Mouse (Mus musculus) spleen, adult 12 weeks (tissue): ENCODE data around the gene Hdgfl3.

Experiments used
- DNase-seq: peaks from one replicate; pipeline ENCODE4 v3.0.0; 2022; ENCODE audit warnings: low spot score

Gene Hdgfl3

GRCm38 (mm10) chr7:81934267-81934745 is at the start of gene Hdgfl3:
TSS of gene Hdgfl3 (minus strand) at chr7:81934473.
- no peak for DNase-seq

GRCm38 (mm10) chr7:81983651-81984050 is 49.4 kb upstream of the Hdgfl3 start:
- DNase-seq: no peak

- DNase-seq: no peak
Measured at GRCm38 (mm10) chr7:81978304-81978703, 44.0 kb upstream of the Hdgfl3 start.

GRCm38 (mm10) chr7:81974616-81975015 is 40.3 kb upstream of the Hdgfl3 start:
- DNase-seq: no peak

- no peak for DNase-seq
Measured at GRCm38 (mm10) chr7:81973939-81974338, 39.7 kb upstream of the Hdgfl3 start.

GRCm38 (mm10) chr7:81973339-81973738 is 39.1 kb upstream of the Hdgfl3 start:
- DNase-seq: no peak

GRCm38 (mm10) chr7:81968975-81969374 is 34.7 kb upstream of the Hdgfl3 start:
- DNase-seq: no peak

GRCm38 (mm10) chr7:81968451-81968850 is 34.2 kb upstream of the Hdgfl3 start:
- no peak for DNase-seq

- no peak for DNase-seq
Measured at GRCm38 (mm10) chr7:81966195-81966594, 31.9 kb upstream of the Hdgfl3 start.

GRCm38 (mm10) chr7:81959704-81960103 is 25.4 kb upstream of the Hdgfl3 start:
- DNase-seq: no peak

GRCm38 (mm10) chr7:81954208-81954846 is 20.1 kb upstream of the Hdgfl3 start:
- no peak for DNase-seq

GRCm38 (mm10) chr7:81950499-81950898 is 16.2 kb upstream of the Hdgfl3 start:
- DNase-seq: no peak

- no peak for DNase-seq
Measured at GRCm38 (mm10) chr7:81945398-81945797, 11.1 kb upstream of the Hdgfl3 start.

GRCm38 (mm10) chr7:81934806-81935205 is 533 bp upstream of the Hdgfl3 start:
- no peak for DNase-seq

- DNase-seq: no peak
Measured at GRCm38 (mm10) chr7:81933601-81934266, 539 bp downstream of the Hdgfl3 start.

- no peak for DNase-seq
Measured at GRCm38 (mm10) chr7:81933061-81933600, 1.1 kb downstream of the Hdgfl3 start.

- DNase-seq: no peak
Measured at GRCm38 (mm10) chr7:81932521-81933045, 1.7 kb downstream of the Hdgfl3 start.

- no peak for DNase-seq
Measured at GRCm38 (mm10) chr7:81928998-81929397, 5.3 kb downstream of the Hdgfl3 start.

- DNase-seq: no peak
Measured at GRCm38 (mm10) chr7:81921379-81921952, 12.8 kb downstream of the Hdgfl3 start.

- no peak for DNase-seq
Measured at GRCm38 (mm10) chr7:81920314-81920713, 14.0 kb downstream of the Hdgfl3 start.

- DNase-seq: no peak
Measured at GRCm38 (mm10) chr7:81918316-81918715, 16.0 kb downstream of the Hdgfl3 start.

GRCm38 (mm10) chr7:81904926-81905325 is 29.3 kb downstream of the Hdgfl3 start:
- no peak for DNase-seq

GRCm38 (mm10) chr7:81904094-81904493 is 30.2 kb downstream of the Hdgfl3 start:
- DNase-seq: no peak
